Comparison of ENCODE assay signal across 17 mouse cellular contexts in the genomic region with DNA sequence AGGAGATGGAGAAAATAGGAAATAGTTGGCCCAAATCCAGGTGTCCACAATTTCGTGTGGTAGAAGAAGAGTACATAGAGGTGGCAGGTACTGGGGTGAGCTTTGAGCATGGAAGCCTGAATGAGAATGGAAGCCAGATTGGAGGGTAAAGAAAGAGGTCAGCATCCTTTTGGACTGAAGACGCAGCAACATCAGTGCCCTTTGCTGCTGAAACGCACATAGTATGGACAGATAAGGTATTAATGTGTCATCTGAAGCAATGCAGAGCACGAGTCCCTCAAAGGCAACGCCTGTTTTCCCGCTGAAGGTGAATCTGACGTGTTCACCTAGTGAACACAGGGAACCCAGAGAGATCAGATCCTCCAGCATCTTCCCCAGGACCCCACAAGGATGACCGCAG. TPM values are rescaled to one million over a fixed set of nuclear protein-coding genes. Genes with fewer than 3 reads are reported as not detected.
"Had no signal": no experiment of that assay in that cellular context is flagged by ENCODE, and none has a peak within 500 bp of the region (broad histone marks: within the 10 kb centered on the region; RNA-seq: fewer than 3 reads in every experiment).

No protein-coding gene starts in this region.

- H3K4me2 ChIP-seq: neural tube, embryonic 12.5 days had no signal

- H3K4me1 ChIP-seq: liver, embryonic 13.5 days; neural tube, embryonic 12.5 days had no signal

- H3K36me3 ChIP-seq: kidney, embryonic 15.5 days; limb, embryonic 13.5 days; liver, embryonic 13.5 days; neural tube, embryonic 12.5 days had no signal

- H3K27ac ChIP-seq: kidney, embryonic 15.5 days; limb, embryonic 13.5 days; neural tube, embryonic 12.5 days had no signal

- DNase-seq: kidney, adult 2 months; kidney, postnatal 14 days; left cerebral cortex, postnatal 4 days; liver, embryonic 13.5 days; right cerebral cortex, adult 18-20 months; right cerebral cortex, postnatal 25 days; thymus, postnatal 36 days had no signal

- H3K9me3 ChIP-seq: kidney, embryonic 15.5 days; limb, embryonic 13.5 days; liver, embryonic 13.5 days; neural tube, embryonic 12.5 days had no signal

- H3K9ac ChIP-seq: kidney, embryonic 15.5 days; limb, embryonic 13.5 days; liver, embryonic 13.5 days; neural tube, embryonic 12.5 days had no signal

- ATAC-seq: lung, postnatal 0 days had no signal

- H3K4me3 ChIP-seq: myocyte; neural tube, embryonic 12.5 days had no signal

RNA-seq across cellular contexts. Expression of a gene that starts 0.8 kb away (rescaled TPM):
- total RNA-seq: layer of hippocampus, adult 8-10 months; layer of hippocampus, postnatal 14 days; left cerebral cortex, adult 18-20 months; left cerebral cortex, postnatal 10 days; left cerebral cortex, postnatal 4 days; megakaryocyte-erythroid progenitor cell, adult 5-6 weeks had no signal
- polyA plus RNA-seq: kidney, adult 2 months had no signal
